Mouse (Mus musculus) cerebellum, adult 8-10 months (tissue): Measurements from ENCODE around the gene Bbs5.
A peak's percentile ranks its signal among the peaks of the same experiment; 100 is the strongest.
"Not testable (repeated sequence)": the region's sequence is repeated elsewhere in the genome, so short reads cannot be mapped to it uniquely, and the experiment has no call there.

Experiments
- DNase-seq: peaks from one replicate; pipeline ENCODE4 v3.0.0; 2022

The Bbs5 gene

GRCm38 (mm10) chr2:69646726-69647490, at the start of gene Bbs5:
Gene Bbs5, plus strand, starts transcription at chr2:69647171.
- peak; percentile 92 for DNase-seq

- DNase-seq = no peak
Measured at GRCm38 (mm10) chr2:69603726-69604393, 43.1 kb upstream of the Bbs5 start.

DNA sequence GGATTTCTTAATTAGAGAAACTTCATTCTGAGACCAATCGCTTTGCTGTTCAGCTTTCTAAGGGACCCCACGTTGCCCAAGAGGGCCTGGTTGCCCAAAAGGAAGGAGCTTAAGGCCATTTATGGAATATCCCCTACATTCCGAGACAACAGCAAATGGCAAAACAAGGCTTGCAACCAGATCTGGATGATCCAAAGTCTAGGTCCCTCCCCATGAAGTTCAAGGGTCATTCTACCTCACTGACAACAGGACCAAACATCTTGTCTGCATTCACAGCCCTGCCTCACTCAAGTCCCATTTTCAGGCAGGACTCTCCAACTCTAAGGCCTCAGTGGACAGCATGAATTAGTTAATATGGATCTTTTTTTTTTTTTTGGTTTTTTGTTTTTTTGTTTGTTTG, 40.4 kb upstream of the Bbs5 start:
- DNase-seq = no peak

DNA sequence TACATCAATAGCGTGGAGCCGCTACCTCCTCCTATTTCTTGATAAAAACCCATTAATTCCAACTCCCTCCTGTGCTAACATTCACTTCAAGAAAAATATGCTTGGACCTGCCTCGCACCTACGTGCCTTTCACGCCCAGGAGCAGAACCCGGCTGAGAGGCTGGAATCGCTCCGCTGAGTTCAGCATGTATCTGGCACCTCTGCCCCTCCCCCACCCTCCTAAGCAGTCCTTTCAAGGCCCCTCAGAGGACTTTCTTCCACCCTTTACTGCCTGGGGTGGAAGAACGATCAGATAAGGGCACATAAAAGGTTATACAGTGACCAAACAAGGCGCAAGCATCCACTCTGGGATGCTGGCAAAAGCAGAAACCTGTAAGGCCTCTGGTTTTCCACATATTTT, 34.7 kb upstream of the Bbs5 start:
- no peak for DNase-seq

GRCm38 (mm10) chr2:69612716-69613115, 34.3 kb upstream of the Bbs5 start:
- DNase-seq = no peak

GRCm38 (mm10) chr2:69613237-69613636, 33.7 kb upstream of the Bbs5 start:
- DNase-seq = no peak

- DNase-seq = no peak
Measured at GRCm38 (mm10) chr2:69618336-69618735, 28.6 kb upstream of the Bbs5 start.

- DNase-seq = no peak
Measured at GRCm38 (mm10) chr2:69619286-69619685, 27.7 kb upstream of the Bbs5 start.

GRCm38 (mm10) chr2:69629215-69629614, 17.8 kb upstream of the Bbs5 start:
- no peak for DNase-seq

DNA sequence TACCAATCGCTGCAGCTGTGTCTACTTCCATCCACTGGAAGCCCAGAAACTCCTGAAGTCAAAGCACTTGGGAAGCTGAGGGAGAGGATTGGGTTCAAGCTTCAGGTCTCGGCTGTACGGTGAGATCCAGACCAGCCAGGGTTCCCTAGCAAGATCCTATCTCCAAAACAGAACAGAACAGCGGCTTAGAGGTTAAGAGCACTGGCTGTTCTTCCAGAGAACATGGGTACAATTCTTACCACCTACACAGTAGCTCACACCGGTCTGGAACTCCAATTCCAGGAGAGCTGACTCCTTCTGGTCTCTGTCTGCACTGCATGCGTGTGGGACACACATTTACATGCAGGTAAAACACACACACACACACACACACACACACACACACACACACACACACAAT, 17.1 kb upstream of the Bbs5 start:
- DNase-seq = no peak

GRCm38 (mm10) chr2:69630792-69631191, 16.2 kb upstream of the Bbs5 start:
- DNase-seq = no peak

- DNase-seq = no peak
Measured at GRCm38 (mm10) chr2:69631449-69631848, 15.5 kb upstream of the Bbs5 start.

DNA sequence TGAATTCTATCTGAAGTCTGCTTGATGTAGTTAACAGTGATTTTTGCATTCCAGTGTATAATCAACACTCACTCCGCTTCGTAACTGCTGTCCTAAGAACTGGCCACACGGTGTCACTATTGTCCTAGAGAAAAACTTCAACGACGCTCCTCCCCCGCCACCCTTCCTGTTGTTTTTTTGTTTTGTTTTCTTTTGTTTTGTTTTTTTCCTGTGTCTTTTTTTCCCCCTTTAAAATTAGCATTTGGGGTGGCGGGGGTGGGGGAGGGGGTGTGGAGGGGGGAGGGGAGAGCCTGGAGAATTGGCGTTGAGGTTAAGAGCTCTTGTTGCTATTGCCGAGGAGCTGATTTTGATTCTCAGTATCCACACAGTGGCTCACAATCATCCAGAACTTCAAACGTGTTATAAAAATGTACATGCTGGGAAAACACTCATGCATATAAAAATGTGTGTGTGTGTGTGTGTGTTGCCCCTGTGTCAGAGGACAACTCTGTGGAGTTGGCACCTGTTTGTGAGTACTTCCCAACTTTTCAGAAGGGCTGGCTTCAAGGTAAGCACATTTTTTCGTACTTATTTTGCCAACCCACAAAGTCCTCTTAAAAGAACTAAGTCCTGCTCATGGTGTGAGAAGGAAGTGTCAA, 11.8 kb upstream of the Bbs5 start:
- DNase-seq = peak; percentile 20

- no peak for DNase-seq
Measured at GRCm38 (mm10) chr2:69635807-69636206, 11.2 kb upstream of the Bbs5 start.

- not testable (repeated sequence) for DNase-seq
Measured at GRCm38 (mm10) chr2:69637989-69638388, 9.0 kb upstream of the Bbs5 start.

DNA sequence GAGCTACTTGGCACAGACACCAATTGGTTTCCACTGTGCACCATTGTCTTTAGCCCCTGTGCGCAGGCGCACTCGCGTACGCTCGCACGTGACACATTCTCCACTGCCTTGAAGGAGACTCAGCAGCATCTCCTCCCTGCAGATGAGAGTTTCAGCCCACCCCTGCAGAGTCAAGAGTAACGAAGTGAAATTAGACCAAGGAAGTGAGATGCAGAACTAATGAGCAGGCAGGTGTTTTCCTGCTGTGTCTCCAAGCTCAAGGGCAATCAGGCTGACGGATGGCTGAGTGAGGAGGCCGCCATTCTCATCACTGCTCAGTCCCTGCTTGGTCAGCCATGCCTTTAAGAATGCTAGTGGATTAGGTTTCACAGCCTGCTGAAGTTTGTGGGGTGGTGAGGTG, 6.9 kb upstream of the Bbs5 start:
- DNase-seq = no peak

DNA sequence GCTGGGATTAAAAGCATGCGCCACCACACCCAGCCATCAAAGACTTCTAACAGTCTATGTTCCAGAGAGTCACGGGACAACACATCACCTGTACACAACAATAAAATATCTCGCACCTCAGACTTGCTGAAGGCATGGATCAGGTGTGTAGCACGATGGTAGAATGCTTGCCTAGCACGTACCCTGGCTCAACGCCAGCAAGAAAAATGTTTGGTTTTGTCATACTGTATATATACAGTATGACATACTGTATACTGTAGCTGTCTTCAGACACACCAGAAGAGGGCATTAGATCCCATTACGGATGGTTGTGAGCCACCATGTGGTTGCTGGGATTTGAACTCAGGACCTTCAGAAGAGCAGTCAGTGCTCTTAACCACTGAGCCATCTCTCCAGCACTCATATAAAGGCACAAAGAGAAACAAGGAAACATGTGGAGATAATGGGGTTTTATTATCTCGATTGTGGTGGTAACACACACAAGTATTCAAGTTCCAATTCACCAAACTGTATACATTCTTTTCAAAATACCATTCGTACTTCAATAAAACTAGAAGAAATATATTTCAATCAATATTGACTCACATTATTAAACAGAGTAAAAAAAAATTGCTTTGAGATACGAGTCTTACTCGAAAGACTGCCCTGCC, 1.9 kb upstream of the Bbs5 start:
- DNase-seq = no peak

DNA sequence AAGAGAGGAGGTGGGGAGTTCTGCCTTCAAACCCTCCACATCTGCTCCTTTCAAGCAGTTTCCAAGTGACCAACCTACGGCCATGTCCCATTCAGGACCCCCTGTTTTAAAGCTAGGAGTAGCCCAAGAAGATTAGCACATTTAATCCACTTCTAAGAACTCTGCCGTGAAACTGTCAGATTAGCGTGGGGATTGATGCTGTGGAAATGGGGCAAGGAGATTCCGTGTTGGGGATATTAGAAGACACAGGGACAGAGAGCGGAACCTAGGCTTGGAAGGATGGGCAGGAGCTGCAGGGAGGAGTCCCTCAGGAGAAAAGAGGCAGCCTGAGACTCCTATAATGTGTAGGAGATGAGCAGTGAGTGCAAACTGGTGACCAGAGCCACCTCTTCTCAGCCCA, 2.7 kb downstream of the Bbs5 start:
- no peak for DNase-seq

- no peak for DNase-seq
Measured at GRCm38 (mm10) chr2:69659326-69659725, 12.4 kb downstream of the Bbs5 start.

DNA sequence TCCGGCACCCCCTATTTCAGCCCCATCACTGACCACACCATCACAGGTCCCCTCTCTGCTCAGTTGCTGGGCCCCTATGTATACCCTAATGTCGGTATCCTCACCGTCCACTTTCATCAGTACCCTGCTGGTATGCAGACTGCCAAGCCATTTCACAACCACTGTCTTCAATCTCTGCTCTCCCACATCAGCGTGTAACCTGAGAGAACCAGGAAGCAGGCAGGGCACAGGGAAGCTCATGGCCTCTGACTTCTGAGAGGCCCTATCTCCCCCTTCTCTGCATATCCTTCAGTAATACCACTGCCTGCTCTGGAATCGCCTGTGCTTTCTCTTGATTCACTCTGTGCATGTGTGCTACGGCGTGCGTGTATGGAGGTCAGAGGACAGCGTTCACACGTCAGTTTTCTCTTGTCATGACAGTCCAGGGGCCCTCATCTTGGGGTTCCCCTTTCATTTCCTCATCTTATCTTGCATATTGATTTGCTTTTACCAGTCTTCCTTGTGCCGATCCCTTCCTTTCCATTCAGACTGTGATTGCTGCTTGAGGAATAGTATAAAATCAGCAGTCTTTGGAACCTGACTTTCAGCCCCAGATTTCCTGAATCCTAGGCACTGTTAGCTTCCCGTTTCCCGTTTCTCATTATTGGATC, 17.0 kb downstream of the Bbs5 start:
- DNase-seq = no peak

GRCm38 (mm10) chr2:69667656-69668055, 20.7 kb downstream of the Bbs5 start:
- DNase-seq = no peak

GRCm38 (mm10) chr2:69668414-69668813, 21.4 kb downstream of the Bbs5 start:
- DNase-seq = no peak

DNA sequence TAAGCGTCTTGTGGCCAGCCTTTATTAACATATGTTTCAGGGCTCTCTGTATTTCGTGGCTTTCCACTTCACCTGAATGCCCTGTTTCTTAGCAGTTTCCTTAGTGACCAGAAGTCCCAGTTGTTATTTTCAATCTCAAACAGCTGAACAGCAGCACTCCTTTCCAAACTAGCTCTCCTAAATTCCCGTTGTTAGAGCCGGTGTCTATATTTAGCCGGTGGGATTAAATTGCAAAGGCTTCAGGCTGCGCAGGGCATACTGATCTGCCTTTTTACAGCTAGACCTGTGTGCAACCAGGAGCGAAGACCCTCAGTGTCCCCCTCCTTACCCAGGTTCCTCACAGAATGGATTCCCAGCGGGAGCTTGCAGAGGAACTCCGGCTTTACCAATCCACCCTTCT, 22.9 kb downstream of the Bbs5 start, which contains the start of gene Klhl41:
Gene Klhl41, plus strand, starts transcription at position 268 of the 400 bp plus-strand sequence.
- no peak for DNase-seq
